Mouse (Mus musculus): ENCODE results near the gene Prcd. TPM values are rescaled to one million over a fixed set of nuclear protein-coding genes. Genes with fewer than 3 reads are reported as not detected.
"Not testable (repeated sequence)": the region's sequence is repeated elsewhere in the genome, so short reads cannot be mapped to it uniquely, and the experiment has no call there.

The Prcd gene
- total RNA-seq (2021) = 1 to 10 TPM; 4.6 to 6.7 TPM

GRCm38 (mm10) chr11:116653234-116653633, at the start of gene Prcd:
Gene Prcd (plus strand): TSS chr11:116653534.
- no peak for DNase-seq (ENCODE audit: low spot score in 2 of 2)
- intact Hi-C loops (cut with DNase I) = no loop called here

- DNase-seq (ENCODE audit: low spot score in 2 of 2) = no peak
Observed at GRCm38 (mm10) chr11:116604097-116604496, 49.2 kb upstream of the Prcd start.

GRCm38 (mm10) chr11:116607717-116608116, 45.6 kb upstream of the Prcd start:
- DNase-seq (ENCODE audit: low spot score in 2 of 2) = no peak
- intact Hi-C loops (cut with DNase I) = no loop called here

More at GRCm38 (mm10) chr11:116604097-116604496, 49.2 kb upstream of the Prcd start:
- intact Hi-C loops (cut with DNase I) = no loop called here

GRCm38 (mm10) chr11:116609965-116610630, 43.2 kb upstream of the Prcd start:
- no peak for DNase-seq (ENCODE audit: low spot score in 2 of 2)
- intact Hi-C loops (cut with DNase I) = no loop called here

GRCm38 (mm10) chr11:116611168-116611567, 42.2 kb upstream of the Prcd start:
- DNase-seq (ENCODE audit: low spot score in 2 of 2); intact Hi-C loops (cut with DNase I): not testable (repeated sequence)

GRCm38 (mm10) chr11:116611883-116612282, 41.5 kb upstream of the Prcd start:
- intact Hi-C loops (cut with DNase I) = no loop called here

GRCm38 (mm10) chr11:116612554-116612953, 40.8 kb upstream of the Prcd start:
- intact Hi-C loops (cut with DNase I) = no loop called here
- DNase-seq (ENCODE audit: low spot score in 2 of 2) = no peak

More at GRCm38 (mm10) chr11:116611883-116612282, 41.5 kb upstream of the Prcd start:
- DNase-seq (ENCODE audit: low spot score in 2 of 2) = no peak

- intact Hi-C loops (cut with DNase I) = no loop called here
- no peak for DNase-seq (ENCODE audit: low spot score in 2 of 2)
Observed at GRCm38 (mm10) chr11:116613234-116613633, 40.1 kb upstream of the Prcd start.

- no peak for DNase-seq (ENCODE audit: low spot score in 2 of 2)
- intact Hi-C loops (cut with DNase I) = no loop called here
Observed at GRCm38 (mm10) chr11:116615735-116616437, 37.4 kb upstream of the Prcd start.

- no peak for DNase-seq (ENCODE audit: low spot score in 2 of 2)
- intact Hi-C loops (cut with DNase I) = no loop called here
Observed at GRCm38 (mm10) chr11:116616438-116617118, 36.8 kb upstream of the Prcd start.

- DNase-seq (ENCODE audit: low spot score in 2 of 2) = no peak
- intact Hi-C loops (cut with DNase I) = no loop called here
Observed at GRCm38 (mm10) chr11:116617641-116618040, 35.7 kb upstream of the Prcd start.

GRCm38 (mm10) chr11:116618666-116619065, 34.7 kb upstream of the Prcd start:
- intact Hi-C loops (cut with DNase I) = no loop called here
- no peak for DNase-seq (ENCODE audit: low spot score in 2 of 2)

GRCm38 (mm10) chr11:116619156-116619555, 34.2 kb upstream of the Prcd start:
- intact Hi-C loops (cut with DNase I) = no loop called here
- DNase-seq (ENCODE audit: low spot score in 2 of 2) = no peak

GRCm38 (mm10) chr11:116619561-116619960, 33.8 kb upstream of the Prcd start:
- intact Hi-C loops (cut with DNase I) = no loop called here
- no peak for DNase-seq (ENCODE audit: low spot score in 2 of 2)

- no peak for DNase-seq (ENCODE audit: low spot score in 2 of 2)
- intact Hi-C loops (cut with DNase I) = no loop called here
Observed at GRCm38 (mm10) chr11:116620073-116620472, 33.3 kb upstream of the Prcd start.

GRCm38 (mm10) chr11:116620559-116621253, 32.6 kb upstream of the Prcd start:
- no peak for DNase-seq (ENCODE audit: low spot score in 2 of 2)
- intact Hi-C loops (cut with DNase I) = no loop called here

- peak in 1 of 2 experiments; percentile 14 for DNase-seq (ENCODE audit: low spot score in 2 of 2)
- intact Hi-C loops (cut with DNase I) = no loop called here
Observed at GRCm38 (mm10) chr11:116621258-116621704, 32.1 kb upstream of the Prcd start.

GRCm38 (mm10) chr11:116623281-116624124, 29.8 kb upstream of the Prcd start:
- no peak for DNase-seq (ENCODE audit: low spot score in 2 of 2)
- intact Hi-C loops (cut with DNase I) = no loop called here
